Mouse (Mus musculus): ENCODE data around the gene Zc3h12c.

DNA sequence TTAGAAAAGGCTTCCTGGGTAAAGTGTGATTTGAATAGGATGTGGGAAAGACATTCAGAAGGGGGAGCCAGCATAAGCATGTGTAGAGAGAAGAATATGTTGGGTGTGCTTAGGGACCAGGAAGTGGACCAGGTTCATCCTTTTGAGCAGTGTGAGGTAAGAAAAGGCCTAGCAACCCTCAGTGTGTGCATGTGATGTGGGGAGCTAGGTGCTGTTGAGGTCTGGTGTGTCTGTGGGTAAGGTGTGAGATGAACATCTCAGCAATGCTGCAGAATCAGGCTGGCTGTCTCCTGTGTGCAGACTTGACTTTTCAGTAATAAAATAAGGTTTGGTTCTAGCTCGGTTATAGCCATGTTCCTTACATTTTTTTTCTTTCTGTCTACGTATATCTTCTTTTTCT, 98.3 kb downstream of the Zc3h12c start:
- TF ChIP-seq CTCF (conservative IDR thresholded peaks at IDR 0.05; ENCODE audit: low read length) (no peak), POU5F1 (IDR thresholded peaks at IDR 0.05; ENCODE audit: borderline replicate concordance, low read length) (no peak)

Measured in E14TG2a.4 (cell line).